Mouse (Mus musculus) C2C12 (cell line): ENCODE results near the gene Trabd2b. TPM values are rescaled to one million over a fixed set of nuclear protein-coding genes. Genes with fewer than 3 reads are reported as not detected.

ENCODE experiments used
- H3K27me3 ChIP-seq: one replicate; pipeline ENCODE4 v1.6.1; 2011; ENCODE audit not compliant: control insufficient read depth, insufficient read depth, insufficient read length
- H3K36me3 ChIP-seq: one replicate; pipeline ENCODE4 v1.6.1; 2011; ENCODE audit not compliant: control insufficient read depth, insufficient read depth
- H3K4me3 ChIP-seq: one replicate; pipeline ENCODE4 v1.5.1; 2011; ENCODE audit warnings: mild to moderate bottlenecking, control low read depth; ENCODE audit not compliant: poor library complexity, insufficient read depth, severe bottlenecking
- H3K79me2 ChIP-seq: one replicate; pipeline ENCODE4 v1.6.1; 2011; ENCODE audit not compliant: control insufficient read depth, insufficient read depth
- H3K79me3 ChIP-seq: one replicate; pipeline ENCODE4 v1.6.1; 2011; ENCODE audit warnings: low read depth, control low read depth
- H3ac ChIP-seq: one replicate; pipeline ENCODE3; 2011; ENCODE audit warnings: low read depth; ENCODE audit not compliant: control insufficient read depth, insufficient read length
- CEBPB ChIP-seq: IDR thresholded peaks from one replicate; pipeline ENCODE4 v1.6.1; 2011; ENCODE audit warnings: low read depth, mild to moderate bottlenecking, control low read depth, moderate library complexity
- CTCF ChIP-seq: IDR thresholded peaks from one replicate; pipeline ENCODE4 v1.5.1; 2011; ENCODE audit not compliant: control insufficient read depth, insufficient read depth, insufficient read length
- FOSL1 ChIP-seq: IDR thresholded peaks from one replicate; pipeline ENCODE4 v1.8.0; 2011; ENCODE audit warnings: mild to moderate bottlenecking, low read length; ENCODE audit not compliant: poor library complexity, insufficient read depth, severe bottlenecking
- MAX ChIP-seq: IDR thresholded peaks from one replicate; pipeline ENCODE4 v1.6.1; 2011; ENCODE audit warnings: mild to moderate bottlenecking, control low read depth
- MYOD1 ChIP-seq: IDR thresholded peaks from one replicate; pipeline ENCODE4 v1.6.1; 2011; ENCODE audit warnings: low read depth; ENCODE audit not compliant: control insufficient read depth, insufficient read length
- MYOG ChIP-seq: IDR thresholded peaks from one replicate; pipeline ENCODE4 v1.6.1; 2011; ENCODE audit not compliant: control insufficient read depth, insufficient read length; ENCODE audit errors: extremely low read depth
- USF1 ChIP-seq: IDR thresholded peaks from one replicate; pipeline ENCODE4 v1.6.1; 2011; ENCODE audit warnings: low read depth, mild to moderate bottlenecking, control low read depth, moderate library complexity
- polyA plus RNA-seq: library from polyadenylated mRNA; unstranded; fragments of >200 nt; fragmentation: generic; extraction: Trizol; gene quantifications from one replicate; pipeline ENCODE4 v1.2.1, GENCODE M21; 2012; ENCODE audit warnings: missing spikeins

The Trabd2b gene
- polyA plus RNA-seq, 1 experiment = 0.28 TPM

DNA sequence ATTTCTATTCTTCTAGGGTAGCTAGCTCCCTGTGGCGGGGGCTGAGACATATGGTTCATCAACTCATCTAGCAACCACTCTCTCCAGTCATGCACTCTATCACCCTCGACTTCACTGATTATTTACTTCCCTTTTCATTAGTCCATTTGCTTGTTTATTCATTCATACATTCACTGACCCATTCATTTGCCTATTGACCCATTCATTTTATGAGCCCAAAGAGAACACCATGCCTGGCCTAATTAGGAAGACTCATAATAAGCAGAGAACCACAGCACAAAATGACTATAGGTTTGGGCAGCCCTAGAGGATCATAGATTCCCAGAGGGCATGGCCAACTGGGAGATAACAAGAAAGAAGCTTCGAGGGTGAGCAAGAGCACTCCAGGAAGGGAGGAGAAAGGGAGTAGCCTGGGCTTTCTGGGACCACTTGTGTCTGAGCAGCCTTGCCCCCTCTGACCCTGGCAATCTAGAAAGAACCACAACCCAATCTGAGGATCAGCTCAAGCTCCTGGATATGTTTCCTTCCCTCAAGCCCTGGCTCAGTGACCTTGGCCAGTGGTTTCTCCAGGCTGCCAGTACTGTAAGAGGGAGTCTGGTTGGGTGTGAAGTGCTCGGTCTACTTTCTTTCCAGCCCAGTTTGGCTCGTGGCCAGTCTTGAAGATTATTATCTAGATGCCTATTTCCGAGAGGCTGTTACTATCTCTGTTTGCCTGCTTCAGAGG is 61.0 kb downstream of the Trabd2b start:
- H3ac ChIP-seq = no peak overlapping the region
- TF ChIP-seq CEBPB (no peak), MYOD1 (no peak), FOSL1 (no peak), USF1 (no peak), MYOG (no peak), MAX (no peak), CTCF (no peak)
- H3K79me2 ChIP-seq = no peaks in the 10 kb centered on the region
- peaks cover 7% of the 10 kb centered on the region for H3K27me3 ChIP-seq
- H3K36me3 ChIP-seq = no peaks in the 10 kb centered on the region
- no peaks in the 10 kb centered on the region for H3K79me3 ChIP-seq
- no peak overlapping the region for H3K4me3 ChIP-seq

- Histone ChIP-seq H3K36me3 (no peaks in the 10 kb centered on the region), H3K79me3 (no peaks in the 10 kb centered on the region), H3K79me2 (no peaks in the 10 kb centered on the region), H3ac (no peak overlapping the region), H3K4me3 (no peak overlapping the region), H3K27me3 (peaks cover 7% of the 10 kb centered on the region)
- TF ChIP-seq FOSL1 (no peak), MAX (no peak), MYOG (no peak), CTCF (no peak), USF1 (no peak), CEBPB (no peak), MYOD1 (no peak)
Observed at GRCm38 (mm10) chr4:114468095-114468429, 61.5 kb downstream of the Trabd2b start.

- H3K79me2 ChIP-seq = no peaks in the 10 kb centered on the region
- H3K4me3 ChIP-seq = no peak overlapping the region
- H3K36me3 ChIP-seq = no peaks in the 10 kb centered on the region
- no peak overlapping the region for H3ac ChIP-seq
- TF ChIP-seq MYOG (no peak), MYOD1 (no peak), MAX (no peak), CEBPB (no peak)
- H3K27me3 ChIP-seq = peaks cover 7% of the 10 kb centered on the region
- no peaks in the 10 kb centered on the region for H3K79me3 ChIP-seq
Observed at GRCm38 (mm10) chr4:114469881-114470280, 63.4 kb downstream of the Trabd2b start.

DNA sequence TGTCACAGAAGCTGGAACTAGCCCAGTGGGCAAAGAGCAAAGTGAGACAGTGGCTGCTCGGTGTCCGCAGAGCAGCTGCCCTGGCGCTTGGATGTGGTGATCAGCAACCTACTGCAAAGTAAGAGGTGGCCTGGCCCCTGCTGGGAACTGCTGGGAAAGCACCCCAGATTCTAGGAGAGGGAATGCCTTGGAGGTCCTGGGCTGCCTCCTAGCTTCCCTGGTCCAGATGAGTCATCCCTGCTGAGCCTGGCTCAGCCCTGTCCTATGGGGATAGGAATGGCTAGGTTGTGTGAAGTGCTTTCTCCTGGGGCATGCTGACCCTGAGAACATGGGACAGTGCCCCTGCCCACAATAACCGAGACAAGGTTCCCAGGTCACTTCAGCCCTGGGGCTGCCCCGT is 65.6 kb downstream of the Trabd2b start:
- Histone ChIP-seq H3K4me3 (no peak overlapping the region), H3K27me3 (peaks cover 7% of the 10 kb centered on the region)
- TF ChIP-seq CEBPB (no peak), CTCF (peak; percentile 2)

GRCm38 (mm10) chr4:114476316-114476715 is 69.8 kb downstream of the Trabd2b start:
- Histone ChIP-seq H3K27me3 (peaks cover 10% of the 10 kb centered on the region), H3K79me3 (no peaks in the 10 kb centered on the region), H3K79me2 (no peaks in the 10 kb centered on the region), H3ac (no peak overlapping the region), H3K36me3 (no peaks in the 10 kb centered on the region), H3K4me3 (no peak overlapping the region)
- TF ChIP-seq MYOG (no peak), CEBPB (no peak), FOSL1 (no peak), MYOD1 (no peak), CTCF (no peak), USF1 (no peak), MAX (no peak)

More for the DNA sequence above, 65.6 kb downstream of the Trabd2b start:
- H3K79me3 ChIP-seq = no peaks in the 10 kb centered on the region
- no peak overlapping the region for H3ac ChIP-seq
- no peaks in the 10 kb centered on the region for H3K79me2 ChIP-seq
- H3K36me3 ChIP-seq = no peaks in the 10 kb centered on the region

DNA sequence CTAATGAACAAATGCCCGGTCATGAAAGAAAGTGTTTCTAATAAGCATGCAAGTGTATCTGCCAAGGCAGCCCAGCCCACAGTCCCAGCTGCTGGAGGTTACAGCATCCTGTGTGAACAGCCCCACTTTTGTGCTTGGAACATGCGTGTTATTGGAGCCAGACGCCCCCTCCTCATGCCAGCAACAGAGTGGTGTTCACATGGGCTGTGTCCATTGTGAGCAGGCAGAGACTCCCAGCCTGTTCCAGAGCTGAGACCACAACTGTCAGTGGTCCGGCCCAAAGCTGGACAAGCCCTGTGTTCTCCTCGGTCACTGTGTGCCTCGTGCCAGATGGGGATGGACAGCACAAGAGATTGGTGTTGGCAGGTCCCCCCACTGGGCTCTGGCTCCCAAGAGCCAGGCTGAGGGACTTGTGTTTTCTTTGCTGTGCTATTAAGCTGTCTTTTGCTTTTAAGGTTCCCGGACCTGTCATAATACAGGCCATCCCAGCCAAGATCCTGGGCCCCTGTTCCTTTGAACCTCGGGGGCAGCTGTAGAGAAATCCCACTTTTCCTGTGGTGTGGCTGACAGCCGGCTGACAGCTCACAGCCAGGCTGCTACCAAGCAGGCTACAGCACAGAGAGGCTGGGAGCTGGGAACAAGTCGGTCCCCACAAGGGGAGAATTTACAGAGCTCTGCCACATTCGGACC is 70.7 kb downstream of the Trabd2b start:
- Histone ChIP-seq H3K36me3 (no peaks in the 10 kb centered on the region), H3K4me3 (no peak overlapping the region), H3K27me3 (peaks cover 13% of the 10 kb centered on the region), H3K79me3 (no peaks in the 10 kb centered on the region), H3ac (no peak overlapping the region), H3K79me2 (no peaks in the 10 kb centered on the region)
- no peak for TF ChIP-seq MAX
- TF ChIP-seq MYOG = no peak
- TF ChIP-seq USF1 = no peak
- TF ChIP-seq CEBPB = no peak
- no peak for TF ChIP-seq MYOD1
- no peak for TF ChIP-seq CTCF
- no peak for TF ChIP-seq FOSL1
